Mouse (Mus musculus): ENCODE results near the gene Tirap. TPM values are rescaled to one million over a fixed set of nuclear protein-coding genes. Genes with fewer than 3 reads are reported as not detected.
"Not testable (repeated sequence)": the region's sequence is repeated elsewhere in the genome, so short reads cannot be mapped to it uniquely, and the experiment has no call there.

Tirap gene
- total RNA-seq, 2 experiments from 2014 or later: 8.0 to 8.4 TPM

- DNase-seq: not testable (repeated sequence)
Observed at GRCm38 (mm10) chr9:35148822-35149221, 51.3 kb downstream of the Tirap start.

GRCm38 (mm10) chr9:35147261-35147660, 52.8 kb downstream of the Tirap start:
- not testable (repeated sequence) for DNase-seq

- DNase-seq: no peak
Observed at GRCm38 (mm10) chr9:35145829-35146228, 54.3 kb downstream of the Tirap start.

GRCm38 (mm10) chr9:35145118-35145517, 55.0 kb downstream of the Tirap start:
- no peak for DNase-seq

- no peak for DNase-seq
Observed at GRCm38 (mm10) chr9:35142221-35142620, 57.9 kb downstream of the Tirap start.

GRCm38 (mm10) chr9:35139231-35139744, 60.8 kb downstream of the Tirap start:
- DNase-seq: no peak

GRCm38 (mm10) chr9:35138029-35138428, 62.1 kb downstream of the Tirap start:
- peak; percentile 49 for DNase-seq

- peak; percentile 50 for DNase-seq
Observed at GRCm38 (mm10) chr9:35135575-35135974, 64.5 kb downstream of the Tirap start.

Other genes with a start within 250 kb of the Tirap start
- 10 to 100 TPM; 39.2 to 40.2 TPM for gene St3gal4, start 81.0 kb downstream of the Tirap start, total RNA-seq (2021)
- 10 to 100 TPM; 25.3 to 29.3 TPM for gene Dcps, start 24.2 kb downstream of the Tirap start, total RNA-seq (2021)
- gene Srpr, start 116 bp downstream of the Tirap start, total RNA-seq (2021): 100 to 1,000 TPM; 128 to 136 TPM
- 100 to 1,000 TPM in 1 of 2 experiments, 10 to 100 TPM in 1; 93.6 to 102 TPM for gene Foxred1, start 10.8 kb upstream of the Tirap start, total RNA-seq (2021)
- gene Fam118b, start 67.5 kb upstream of the Tirap start, total RNA-seq (2021): 10 to 100 TPM; 11.3 TPM
- gene Rpusd4, start 67.6 kb upstream of the Tirap start, total RNA-seq (2021): 10 to 100 TPM; 15.3 to 17.1 TPM
- 10 to 100 TPM; 24.8 to 32.4 TPM for gene Cdon, start 220.8 kb upstream of the Tirap start, total RNA-seq (2021)